Mouse (Mus musculus): ENCODE data around the gene Il16. TPM values are rescaled to one million over a fixed set of nuclear protein-coding genes. Genes with fewer than 3 reads are reported as not detected.

Il16 gene
- total RNA-seq, 2 experiments from 2014 or later = 2.3 to 2.5 TPM

- no peak for DNase-seq (ENCODE audit: low spot score in 2 of 2)
Measured at GRCm38 (mm10) chr7:83650638-83651037, 94.9 kb downstream of the Il16 start.

GRCm38 (mm10) chr7:83648807-83649206 lies 96.7 kb downstream of the Il16 start:
- DNase-seq (ENCODE audit: low spot score in 2 of 2) = peak in 1 of 2 experiments; percentile 23

- DNase-seq (ENCODE audit: low spot score in 2 of 2) = no peak
Measured at GRCm38 (mm10) chr7:83645476-83645875, 100.0 kb downstream of the Il16 start.

- no peak for DNase-seq (ENCODE audit: low spot score in 2 of 2)
Measured at GRCm38 (mm10) chr7:83644761-83645160, 100.8 kb downstream of the Il16 start.

GRCm38 (mm10) chr7:83643581-83643980 lies 101.9 kb downstream of the Il16 start:
- no peak for DNase-seq (ENCODE audit: low spot score in 2 of 2)

- DNase-seq (ENCODE audit: low spot score in 2 of 2) = no peak
Measured at GRCm38 (mm10) chr7:83641163-83641562, 104.4 kb downstream of the Il16 start.

GRCm38 (mm10) chr7:83640581-83640980 lies 104.9 kb downstream of the Il16 start:
- DNase-seq (ENCODE audit: low spot score in 2 of 2) = no peak

GRCm38 (mm10) chr7:83639084-83639483 lies 106.4 kb downstream of the Il16 start:
- DNase-seq (ENCODE audit: low spot score in 2 of 2) = no peak

GRCm38 (mm10) chr7:83637781-83638583 lies 107.5 kb downstream of the Il16 start:
- no peak for DNase-seq (ENCODE audit: low spot score in 2 of 2)

GRCm38 (mm10) chr7:83636425-83636824 lies 109.1 kb downstream of the Il16 start:
- DNase-seq (ENCODE audit: low spot score in 2 of 2) = no peak

GRCm38 (mm10) chr7:83635726-83636125 lies 109.8 kb downstream of the Il16 start:
- no peak for DNase-seq (ENCODE audit: low spot score in 2 of 2)

GRCm38 (mm10) chr7:83633856-83634255 lies 111.7 kb downstream of the Il16 start:
- DNase-seq (ENCODE audit: low spot score in 2 of 2) = no peak

GRCm38 (mm10) chr7:83632682-83633120 lies 112.8 kb downstream of the Il16 start:
- no peak for DNase-seq (ENCODE audit: low spot score in 2 of 2)

- peak; percentile 87 to 90 for DNase-seq (ENCODE audit: low spot score in 2 of 2)
Measured at GRCm38 (mm10) chr7:83631828-83632681, 113.5 kb downstream of the Il16 start, which contains the start of gene Stard5. Gene Stard5 (plus strand): TSS chr7:83631959.

GRCm38 (mm10) chr7:83631073-83631827 lies 114.3 kb downstream of the Il16 start:
- DNase-seq (ENCODE audit: low spot score in 2 of 2) = no peak

- DNase-seq (ENCODE audit: low spot score in 2 of 2) = no peak
Measured at GRCm38 (mm10) chr7:83627369-83627768, 118.2 kb downstream of the Il16 start.

GRCm38 (mm10) chr7:83626557-83627257 lies 118.8 kb downstream of the Il16 start:
- DNase-seq (ENCODE audit: low spot score in 2 of 2) = no peak

- DNase-seq (ENCODE audit: low spot score in 2 of 2) = no peak
Measured at GRCm38 (mm10) chr7:83624065-83624464, 121.5 kb downstream of the Il16 start.

GRCm38 (mm10) chr7:83622582-83622981 lies 122.9 kb downstream of the Il16 start:
- no peak for DNase-seq (ENCODE audit: low spot score in 2 of 2)

GRCm38 (mm10) chr7:83618709-83619108 lies 126.8 kb downstream of the Il16 start:
- no peak for DNase-seq (ENCODE audit: low spot score in 2 of 2)

- no peak for DNase-seq (ENCODE audit: low spot score in 2 of 2)
Measured at GRCm38 (mm10) chr7:83616268-83616667, 129.3 kb downstream of the Il16 start.
